ENCODE assay signal across 9 mouse cellular contexts in the genomic region with DNA sequence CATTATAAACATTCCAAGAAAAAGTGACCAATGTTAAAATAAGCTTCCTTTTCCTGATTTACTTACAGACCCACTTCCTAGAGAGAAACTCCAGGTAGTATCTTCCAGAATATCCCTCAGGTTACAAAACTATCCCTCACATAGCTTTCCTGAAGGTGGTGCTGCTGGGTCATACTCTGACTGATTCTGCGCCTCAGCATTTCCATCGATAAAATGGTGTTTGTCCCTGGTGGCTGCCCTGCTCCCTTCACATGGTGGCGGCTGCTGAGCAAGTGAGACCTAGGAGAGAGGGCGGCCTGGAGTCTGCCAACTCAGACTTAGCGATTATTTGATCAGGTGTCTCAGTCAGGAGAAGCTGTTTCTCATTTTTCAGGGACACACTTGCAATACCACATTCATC.
DNase-seq lines count a peak whose midpoint lies in the region; ATAC-seq and TF ChIP-seq lines count a peak whose summit lies in the region.
"Had no signal": no experiment of that assay in that cellular context is flagged by ENCODE, and none has a peak within 500 bp of the region (broad histone marks: within the 10 kb centered on the region; RNA-seq: fewer than 3 reads in every experiment).

No protein-coding gene starts in this region.

- H3K27me3 ChIP-seq in midbrain, embryonic 11.5 days (ENCODE audit: control insufficient read depth, insufficient read depth, low read length) = no peaks in the 10 kb centered on the region
- no peaks in the 10 kb centered on the region; the same call in 1 of the 2 replicates for H3K27me3 ChIP-seq in midbrain, embryonic 16.5 days (ENCODE audit: control insufficient read depth, insufficient read depth, low read depth, low read length)
- H3K27me3 ChIP-seq: heart, embryonic 13.5 days had no signal

- intact Hi-C loops in heart, postnatal 36 days (cut with DNase I) = loop anchor here (2.0 kb wide), 1 partner anchor 320 kb away; no protein-coding TSS in a partner anchor

- TF ChIP-seq CTCF in cortical plate, adult 2 months (IDR thresholded peaks at IDR 0.05; ENCODE audit: extremely low read depth, insufficient read depth, low read length) = peak; percentile 66

- no peaks in the 10 kb centered on the region for H3K36me3 ChIP-seq in midbrain, embryonic 11.5 days (ENCODE audit: control insufficient read depth, insufficient read depth, low read length)
- no peaks in the 10 kb centered on the region for H3K36me3 ChIP-seq in midbrain, embryonic 16.5 days (ENCODE audit: control insufficient read depth, insufficient read depth, low read length)
- H3K36me3 ChIP-seq: heart, embryonic 13.5 days had no signal

- no peaks in the 10 kb centered on the region for H3K9me3 ChIP-seq in midbrain, embryonic 11.5 days (ENCODE audit: control insufficient read depth, low read length)
- no peaks in the 10 kb centered on the region for H3K9me3 ChIP-seq in midbrain, embryonic 16.5 days (replicated peaks; ENCODE audit: control insufficient read depth, low read length, poor library complexity, severe bottlenecking)

- TF ChIP-seq POLR2A in cortical plate, adult 2 months (IDR thresholded peaks at IDR 0.05; ENCODE audit: extremely low read depth, insufficient read depth, low read length) = no peak

- H3K4me2 ChIP-seq in midbrain, embryonic 11.5 days = no peak overlapping the region
- no peak overlapping the region for H3K4me2 ChIP-seq in midbrain, embryonic 16.5 days (ENCODE audit: low read length)
- H3K4me2 ChIP-seq: heart, embryonic 13.5 days had no signal

- 50% methylated on average over 5 of the region's 5 CpGs for WGBS in midbrain, embryonic 11.5 days
- WGBS in midbrain, embryonic 16.5 days = 58% methylated on average over 5 of the region's 5 CpGs

- H3K27ac ChIP-seq in midbrain, embryonic 11.5 days (ENCODE audit: low read depth, low read length) = no peak overlapping the region
- no peak overlapping the region for H3K27ac ChIP-seq in midbrain, embryonic 16.5 days (ENCODE audit: low read length)
- no peak overlapping the region for H3K27ac ChIP-seq in cortical plate, adult 2 months (ENCODE audit: insufficient read depth, low read length)
- H3K27ac ChIP-seq: heart, embryonic 13.5 days had no signal

- no peaks in the 10 kb centered on the region for H3K4me1 ChIP-seq in midbrain, embryonic 11.5 days (ENCODE audit: control insufficient read depth, insufficient read depth, low read length)
- H3K4me1 ChIP-seq in midbrain, embryonic 16.5 days (ENCODE audit: control insufficient read depth, insufficient read depth, low read length) = no peaks in the 10 kb centered on the region
- no peaks in the 10 kb centered on the region for H3K4me1 ChIP-seq in cortical plate, adult 2 months (ENCODE audit: control insufficient read depth, insufficient read depth, low read length)

- no peak overlapping the region for H3K4me3 ChIP-seq in midbrain, embryonic 11.5 days (ENCODE audit: low read depth, low read length)
- H3K4me3 ChIP-seq in midbrain, embryonic 16.5 days (ENCODE audit: low read depth, low read length) = no peak overlapping the region
- no peak overlapping the region for H3K4me3 ChIP-seq in cortical plate, adult 2 months (ENCODE audit: insufficient read depth, low read length)
- H3K4me3 ChIP-seq: heart, embryonic 13.5 days had no signal

- no peak for ATAC-seq in midbrain, embryonic 11.5 days (ENCODE audit: low FRiP score)
- ATAC-seq in midbrain, embryonic 16.5 days = no peak

- H3K9ac ChIP-seq in midbrain, embryonic 11.5 days (ENCODE audit: low read length) = no peak overlapping the region
- H3K9ac ChIP-seq in midbrain, embryonic 16.5 days (ENCODE audit: low read depth, low read length) = no peak overlapping the region
- H3K9ac ChIP-seq: heart, embryonic 13.5 days had no signal

- peak; percentile 78 for DNase-seq in heart, adult 11 months
- DNase-seq in heart, postnatal 36 days = no peak
- DNase-seq in midbrain, embryonic 11.5 days (ENCODE audit: low spot score, missing footprints) = peak; percentile 74
- peak; percentile 29 for DNase-seq in lung, postnatal 10 days
- no peak for DNase-seq in neural tube, embryonic 10.5 days (ENCODE audit: extremely low spot score, low spot score)
- no peak for DNase-seq in ovary, postnatal 14 days (ENCODE audit: low spot score)

Comparison
In these comparisons a context has a peak if more than half of its experiments do, and no peak if none do; other contexts are left out.
1. DNase-seq: peak in heart, adult 11 months (single experiment), midbrain, embryonic 11.5 days (single experiment) and lung, postnatal 10 days (single experiment); none in heart, postnatal 36 days (0 of 2), neural tube, embryonic 10.5 days (single experiment) and ovary, postnatal 14 days (single experiment).